In the genomic region with DNA sequence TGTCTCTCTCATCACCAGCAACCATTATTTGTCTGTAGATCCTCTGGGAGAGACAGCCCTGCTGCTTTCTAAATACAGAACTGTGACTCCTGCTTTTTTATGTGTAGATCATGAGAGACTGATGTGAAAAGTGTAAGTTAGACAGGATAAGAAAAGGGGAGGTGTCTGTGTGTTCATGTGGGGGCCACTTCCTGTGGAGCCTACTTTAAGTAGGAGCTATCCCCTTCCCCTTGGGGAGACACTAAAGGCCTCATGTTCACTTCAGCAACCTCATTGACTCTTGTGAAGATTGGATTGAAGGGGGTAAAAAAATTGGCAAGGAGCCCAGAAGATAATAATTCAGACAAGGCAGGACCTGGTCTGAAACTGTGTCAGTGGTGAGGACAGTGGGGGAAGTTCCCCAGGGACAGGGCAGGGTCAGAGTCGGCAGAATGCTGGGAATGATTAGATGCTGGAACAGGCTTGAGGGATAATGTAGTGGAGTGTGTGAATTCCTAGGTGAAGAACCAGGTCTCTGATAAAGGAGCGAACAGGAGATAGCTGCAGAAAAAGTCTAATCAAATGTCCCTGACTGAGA, we compare ENCODE assay signal across 22 mouse cellular contexts.
A peak's percentile ranks its signal among the peaks of the same experiment; 100 is the strongest.
DNase-seq lines count a peak whose midpoint lies in the region; ATAC-seq and TF ChIP-seq lines count a peak whose summit lies in the region.
"Had no signal": no experiment of that assay in that cellular context is flagged by ENCODE, and none has a peak within 500 bp of the region (broad histone marks: within the 10 kb centered on the region; RNA-seq: fewer than 3 reads in every experiment).

No protein-coding gene starts in this region.

- WGBS in heart, embryonic 11.5 days (ENCODE audit: insufficient replicate concordance), result 29% methylated on average over 2 of the region's 2 CpGs
- WGBS in lung, embryonic 14.5 days, result 26% methylated on average over 2 of the region's 2 CpGs
- 53% methylated on average over 2 of the region's 2 CpGs for WGBS in lung, adult 2 months
- WGBS in embryonic facial prominence, embryonic 10.5 days, result 63% methylated on average over 2 of the region's 2 CpGs
- WGBS in limb, embryonic 12.5 days, result 55% methylated on average over 2 of the region's 2 CpGs
- 52% methylated on average over 2 of the region's 2 CpGs for WGBS in cerebellum, adult 2 months

- H3K9me3 ChIP-seq in heart, embryonic 11.5 days (replicated peaks; ENCODE audit: control insufficient read depth, low read length), result no peaks in the 10 kb centered on the region
- no peaks in the 10 kb centered on the region for H3K9me3 ChIP-seq in lung, embryonic 14.5 days (ENCODE audit: low read depth, low read length)
- H3K9me3 ChIP-seq in embryonic facial prominence, embryonic 10.5 days, result 0 out of 2 replicates have a peak, but pooled peaks cover 3% of the 10 kb centered on the region
- peaks cover 10% of the 10 kb centered on the region; the same call in 1 of the 2 replicates for H3K9me3 ChIP-seq in limb, embryonic 12.5 days
- H3K9me3 ChIP-seq: forebrain, embryonic 13.5 days; liver, embryonic 13.5 days had no signal

- no peaks in the 10 kb centered on the region for H3K36me3 ChIP-seq in heart, embryonic 11.5 days (ENCODE audit: control insufficient read depth, insufficient read depth, low read length)
- H3K36me3 ChIP-seq in lung, embryonic 14.5 days (ENCODE audit: insufficient read depth), result no peaks in the 10 kb centered on the region
- no peaks in the 10 kb centered on the region for H3K36me3 ChIP-seq in embryonic facial prominence, embryonic 10.5 days (replicated peaks)
- no peaks in the 10 kb centered on the region for H3K36me3 ChIP-seq in limb, embryonic 12.5 days
- H3K36me3 ChIP-seq: liver, embryonic 13.5 days had no signal

- peak; percentile 55; the same call in 1 of the 2 replicates for ATAC-seq in heart, embryonic 11.5 days (replicated peaks; ENCODE audit: insufficient number of reproducible peaks, low FRiP score, low TSS enrichment)
- ATAC-seq in lung, embryonic 14.5 days (ENCODE audit: insufficient read depth), result peak; percentile 62; the same call in 1 of the 2 replicates
- peak; percentile 38; the same call in 1 of the 2 replicates for ATAC-seq in limb, embryonic 12.5 days (ENCODE audit: insufficient number of reproducible peaks, insufficient read depth, low FRiP score, low TSS enrichment, low read depth)
- ATAC-seq: forebrain, embryonic 13.5 days; hindbrain, postnatal 0 days; lung, postnatal 0 days had no signal

- DNase-seq in heart, adult 11 months, result no peak
- peak; percentile 54 for DNase-seq in lung, embryonic 14.5 days
- DNase-seq in lung, adult 2 months, result no peak
- peak; percentile 15 for DNase-seq in embryonic facial prominence, embryonic 10.5 days (ENCODE audit: low spot score)
- DNase-seq in spleen, adult 12 weeks (ENCODE audit: low spot score), result no peak
- DNase-seq in cerebellum, adult 2 months, result no peak
- DNase-seq: adrenal gland, postnatal 36 days; cerebellum, adult 18-20 months; cerebellum, postnatal 36 days; gastrocnemius, postnatal 10 days; heart, adult 18-20 months; heart, postnatal 36 days; kidney, adult 18-20 months; liver, embryonic 13.5 days; thymus, postnatal 36 days had no signal

- no peak overlapping the region for H3K4me2 ChIP-seq in heart, embryonic 11.5 days
- H3K4me2 ChIP-seq in lung, embryonic 14.5 days, result no peak overlapping the region
- H3K4me2 ChIP-seq in limb, embryonic 12.5 days, result no peak overlapping the region
- H3K4me2 ChIP-seq: forebrain, embryonic 13.5 days; liver, embryonic 13.5 days had no signal

- H3K27ac ChIP-seq in heart, embryonic 11.5 days (ENCODE audit: low read depth, low read length), result no peak overlapping the region
- H3K27ac ChIP-seq in lung, embryonic 14.5 days (ENCODE audit: low read depth), result no peak overlapping the region
- H3K27ac ChIP-seq in embryonic facial prominence, embryonic 10.5 days (replicated peaks), result no peak overlapping the region
- no peak overlapping the region for H3K27ac ChIP-seq in limb, embryonic 12.5 days
- H3K27ac ChIP-seq in cerebellum, adult 2 months (ENCODE audit: insufficient read depth, low read length), result no peak overlapping the region
- H3K27ac ChIP-seq: forebrain, embryonic 13.5 days; hindbrain, postnatal 0 days; layer of hippocampus, adult 2 months; liver, embryonic 13.5 days had no signal

- TF ChIP-seq POLR2A in lung, adult 2 months (IDR thresholded peaks at IDR 0.05; ENCODE audit: borderline replicate concordance, extremely low read depth, low read depth, low read length), result no peak
- no peak for TF ChIP-seq POLR2A in cerebellum, adult 2 months (IDR thresholded peaks at IDR 0.05; ENCODE audit: borderline replicate concordance, insufficient read depth, low read length)

- H3K9ac ChIP-seq in heart, embryonic 11.5 days (ENCODE audit: low read depth, low read length), result no peak overlapping the region
- no peak overlapping the region for H3K9ac ChIP-seq in lung, embryonic 14.5 days
- H3K9ac ChIP-seq in limb, embryonic 12.5 days (replicated peaks), result no peak overlapping the region
- H3K9ac ChIP-seq: forebrain, embryonic 13.5 days; liver, embryonic 13.5 days had no signal

- no peaks in the 10 kb centered on the region for H3K27me3 ChIP-seq in heart, embryonic 11.5 days (ENCODE audit: control insufficient read depth, insufficient read depth, low read length)
- H3K27me3 ChIP-seq in lung, embryonic 14.5 days (ENCODE audit: insufficient read depth, low read length), result no peaks in the 10 kb centered on the region
- H3K27me3 ChIP-seq in embryonic facial prominence, embryonic 10.5 days (replicated peaks; ENCODE audit: low read depth, poor library complexity, severe bottlenecking), result no peaks in the 10 kb centered on the region
- no peaks in the 10 kb centered on the region for H3K27me3 ChIP-seq in limb, embryonic 12.5 days
- no peaks in the 10 kb centered on the region for H3K27me3 ChIP-seq in cerebellum, adult 2 months (ENCODE audit: control insufficient read depth, insufficient read depth, low read length)
- H3K27me3 ChIP-seq: CH12.LX; forebrain, embryonic 13.5 days; liver, embryonic 13.5 days had no signal

- no peak for TF ChIP-seq CTCF in lung, embryonic 14.5 days (IDR thresholded peaks at IDR 0.05; ENCODE audit: low read depth)
- TF ChIP-seq CTCF in lung, adult 2 months (IDR thresholded peaks at IDR 0.05; ENCODE audit: insufficient read depth, low read length), result no peak
- TF ChIP-seq CTCF in cerebellum, adult 2 months (IDR thresholded peaks at IDR 0.05; ENCODE audit: borderline replicate concordance, insufficient read depth, low read depth, low read length), result no peak

- no peak overlapping the region for H3K4me3 ChIP-seq in heart, embryonic 11.5 days (ENCODE audit: low read depth, low read length)
- H3K4me3 ChIP-seq in lung, embryonic 14.5 days (ENCODE audit: low read depth, low read length), result no peak overlapping the region
- H3K4me3 ChIP-seq in lung, adult 2 months (replicated peaks; ENCODE audit: extremely low read depth, low read depth, low read length), result no peak overlapping the region
- no peak overlapping the region for H3K4me3 ChIP-seq in embryonic facial prominence, embryonic 10.5 days
- no peak overlapping the region for H3K4me3 ChIP-seq in limb, embryonic 12.5 days (replicated peaks)
- no peak overlapping the region for H3K4me3 ChIP-seq in cerebellum, adult 2 months (replicated peaks; ENCODE audit: insufficient read depth, low read depth, low read length)
- H3K4me3 ChIP-seq: forebrain, embryonic 13.5 days; layer of hippocampus, adult 2 months; liver, embryonic 13.5 days had no signal

- H3K4me1 ChIP-seq in heart, embryonic 11.5 days (ENCODE audit: control insufficient read depth, insufficient read depth, low read length), result no peaks in the 10 kb centered on the region
- H3K4me1 ChIP-seq in lung, embryonic 14.5 days (ENCODE audit: insufficient read depth), result no peaks in the 10 kb centered on the region
- H3K4me1 ChIP-seq in lung, adult 2 months (ENCODE audit: control insufficient read depth, insufficient read depth, low read length), result no peaks in the 10 kb centered on the region
- H3K4me1 ChIP-seq in embryonic facial prominence, embryonic 10.5 days, result peaks cover 20% of the 10 kb centered on the region; the same call in 1 of the 2 replicates
- H3K4me1 ChIP-seq in limb, embryonic 12.5 days (replicated peaks), result peaks cover 13% of the 10 kb centered on the region
- H3K4me1 ChIP-seq in cerebellum, adult 2 months (ENCODE audit: control insufficient read depth, insufficient read depth, low read length), result no peaks in the 10 kb centered on the region
- H3K4me1 ChIP-seq: forebrain, embryonic 13.5 days; liver, embryonic 13.5 days had no signal

Comparison
In these comparisons a context has a peak if more than half of its experiments do, and no peak if none do; other contexts are left out.
1. DNase-seq: peak in lung, embryonic 14.5 days (single experiment) and embryonic facial prominence, embryonic 10.5 days (single experiment); none in heart, adult 11 months (single experiment), lung, adult 2 months (single experiment), spleen, adult 12 weeks (single experiment) and cerebellum, adult 2 months (0 of 2).
2. Peak in every context shown above with its lines, with median percentiles within 50 percentile points of each other: ATAC-seq.